Mouse (Mus musculus) heart, embryonic 16.5 days (tissue): Measurements from ENCODE around the gene Vegfa. TPM values are rescaled to one million over a fixed set of nuclear protein-coding genes. Genes with fewer than 3 reads are reported as not detected.

ENCODE experiments used
- ATAC-seq: fragments of 200-750 bp; cut with Nextera tagmentation; replicated peaks from 2 replicates; pipeline ENCODE4 v1.8.0; 2017; ENCODE audit warnings: moderate number of reproducible peaks; ENCODE audit not compliant: insufficient read depth, low FRiP score; ENCODE audit errors: extremely low read depth
- H3K27ac ChIP-seq: fragments of 300-500 bp; sonication (generic); 2 replicates; pipeline ENCODE4 v1.5.1; 2014; ENCODE audit warnings: mild to moderate bottlenecking, low read length, control low read depth, moderate library complexity
- H3K27me3 ChIP-seq: fragments of 300-500 bp; sonication (generic); 2 replicates; pipeline ENCODE4 v1.6.1; 2014; ENCODE audit warnings: low read length, mixed read lengths; ENCODE audit not compliant: control insufficient read depth, insufficient read depth
- H3K36me3 ChIP-seq: fragments of 300-500 bp; sonication (generic); 2 replicates; pipeline ENCODE4 v1.6.1; 2014; ENCODE audit not compliant: control insufficient read depth, insufficient read depth
- H3K4me1 ChIP-seq: fragments of 300-500 bp; sonication (generic); 2 replicates; pipeline ENCODE4 v1.6.1; 2014; ENCODE audit warnings: low read length, mixed read lengths; ENCODE audit not compliant: control insufficient read depth, insufficient read depth
- H3K4me2 ChIP-seq: fragments of 300-500 bp; sonication (generic); 2 replicates; pipeline ENCODE4 v1.6.1; 2014; ENCODE audit warnings: low read depth, mild to moderate bottlenecking, control low read depth, low read length
- H3K4me3 ChIP-seq: fragments of 300-500 bp; sonication (generic); 2 replicates; pipeline ENCODE4 v1.5.1; 2014; ENCODE audit warnings: mild to moderate bottlenecking, control low read depth, low read length
- H3K9ac ChIP-seq: fragments of 300-500 bp; sonication (generic); 2 replicates; pipeline ENCODE4 v1.6.1; 2014; ENCODE audit warnings: low read length, control low read depth
- H3K9me3 ChIP-seq: fragments of 300-500 bp; sonication (generic); replicated peaks from 2 replicates; pipeline ENCODE4 v1.6.1; 2016; ENCODE audit warnings: low read length; ENCODE audit not compliant: control insufficient read depth
- WGBS: fragments of 180-500 bp; shearing (Covaris S2); extraction: QIAGEN DNeasy Blood & Tissue Kit; methylation state at CpG from one replicate; pipeline ENCODE4 v1.1.7; 2014; 5-methylcytosine and 5-hydroxymethylcytosine counted together
- polyA plus RNA-seq: library from polyadenylated mRNA; unstranded; fragments of >200 nt; fragmentation: Nextera tagmentation; extraction: Ambion mirVana; gene quantifications from 2 replicates; pipeline ENCODE4 v1.2.1, GENCODE M21; 2015

Vegfa gene
- polyA plus RNA-seq, 1 experiment from 2014 or later: 6.4 TPM

DNA sequence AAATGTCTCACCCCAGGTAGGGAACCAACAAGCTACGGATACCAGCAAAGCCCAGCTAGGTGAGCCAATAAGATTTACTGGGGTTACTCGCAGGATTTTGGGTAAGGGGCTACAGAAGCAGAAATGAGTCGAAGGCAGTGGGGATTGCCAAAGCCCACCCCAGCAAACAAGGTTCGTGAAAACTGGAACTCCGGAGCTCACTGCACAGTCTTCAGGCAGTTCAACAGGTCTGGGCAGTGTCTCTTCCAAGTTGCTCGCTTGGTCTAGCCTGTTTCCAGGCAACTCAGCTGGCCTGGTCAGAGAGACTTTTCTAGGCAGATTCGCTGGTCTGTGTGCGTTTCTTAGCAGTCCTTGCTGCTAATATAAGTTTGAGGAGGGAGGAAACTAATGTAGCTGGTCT, 10.0 kb upstream of the Vegfa start:
- ATAC-seq: no peak
- H3K4me3 ChIP-seq: no peak overlapping the region
- H3K4me2 ChIP-seq: no peak overlapping the region
- H3K27me3 ChIP-seq: no peaks in the 10 kb centered on the region
- H3K9ac ChIP-seq: no peak overlapping the region
- H3K9me3 ChIP-seq: no peaks in the 10 kb centered on the region
- H3K4me1 ChIP-seq: peaks cover 3% of the 10 kb centered on the region; the same call in 1 of the 2 replicates
- no peaks in the 10 kb centered on the region for H3K36me3 ChIP-seq
- no peak overlapping the region for H3K27ac ChIP-seq
- 80% methylated on average over 8 of the region's 8 CpGs for WGBS

GRCm38 (mm10) chr17:46041679-46042078, 9.5 kb upstream of the Vegfa start:
- peaks cover 6% of the 10 kb centered on the region; the same call in 1 of the 2 replicates for H3K4me1 ChIP-seq
- no peak overlapping the region for H3K9ac ChIP-seq
- H3K27ac ChIP-seq: no peak overlapping the region
- ATAC-seq: no peak
- no peak overlapping the region for H3K4me2 ChIP-seq
- H3K9me3 ChIP-seq: no peaks in the 10 kb centered on the region
- H3K27me3 ChIP-seq: no peaks in the 10 kb centered on the region
- 84% methylated on average over 3 of the region's 3 CpGs for WGBS
- H3K36me3 ChIP-seq: no peaks in the 10 kb centered on the region
- no peak overlapping the region for H3K4me3 ChIP-seq

DNA sequence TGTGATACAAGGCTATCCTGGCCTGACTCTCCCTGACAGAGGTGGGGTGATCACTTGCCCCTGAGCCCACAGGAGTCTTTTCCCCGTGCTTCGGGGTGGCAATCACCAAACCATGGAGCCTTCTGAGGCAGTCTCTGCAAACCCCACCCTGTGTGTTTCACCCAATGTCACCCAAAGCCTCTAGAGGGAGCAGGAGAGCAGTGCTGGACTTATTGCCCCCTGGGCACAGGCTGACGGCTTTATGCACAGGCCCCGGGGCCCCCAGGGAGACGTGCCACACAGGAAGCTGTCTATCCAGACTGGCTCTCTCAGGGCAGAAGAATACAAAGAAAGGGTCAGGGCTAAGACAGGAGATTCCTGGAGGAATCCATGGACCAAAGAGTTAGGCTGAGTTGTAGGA, 9.1 kb upstream of the Vegfa start:
- no peaks in the 10 kb centered on the region for H3K9me3 ChIP-seq

GRCm38 (mm10) chr17:46040561-46040960, 8.4 kb upstream of the Vegfa start:
- Histone ChIP-seq H3K4me3 (no peak overlapping the region), H3K4me1 (peaks cover 15% of the 10 kb centered on the region), H3K4me2 (no peak overlapping the region), H3K27ac (no peak overlapping the region), H3K27me3 (no peaks in the 10 kb centered on the region), H3K36me3 (no peaks in the 10 kb centered on the region), H3K9me3 (no peaks in the 10 kb centered on the region), H3K9ac (no peak overlapping the region)
- ATAC-seq: no peak
- WGBS: 27% methylated on average over 6 of the region's 6 CpGs

More for the DNA sequence above, 9.1 kb upstream of the Vegfa start:
- 58% methylated on average over 5 of the region's 5 CpGs for whole genome bisulfite sequencing
- Histone ChIP-seq H3K27ac (no peak overlapping the region), H3K27me3 (no peaks in the 10 kb centered on the region), H3K4me3 (no peak overlapping the region), H3K36me3 (no peaks in the 10 kb centered on the region), H3K4me1 (peaks cover 9% of the 10 kb centered on the region), H3K4me2 (no peak overlapping the region), H3K9ac (no peak overlapping the region)
- no peak for ATAC-seq

DNA sequence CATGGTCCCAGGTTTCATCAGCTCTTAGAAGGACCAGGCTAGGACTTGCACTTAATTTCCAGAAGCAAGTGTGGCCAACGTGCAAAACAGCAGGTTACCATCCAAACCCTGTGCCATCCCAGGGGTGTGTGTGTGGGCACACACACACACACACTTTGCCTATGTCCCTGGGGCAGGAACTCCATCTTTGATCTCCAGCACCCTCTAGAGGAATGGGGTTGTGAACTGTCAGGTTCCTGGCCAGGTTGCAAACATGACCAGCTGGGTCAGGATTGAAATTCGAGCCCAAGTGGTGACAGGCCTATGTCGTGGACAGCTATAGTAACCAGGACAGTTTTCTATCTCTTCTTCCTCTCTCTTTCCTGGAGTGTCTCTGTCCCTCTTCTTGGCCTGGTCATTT, 6.7 kb upstream of the Vegfa start:
- H3K27ac ChIP-seq: no peak overlapping the region
- ATAC-seq: no peak

DNA sequence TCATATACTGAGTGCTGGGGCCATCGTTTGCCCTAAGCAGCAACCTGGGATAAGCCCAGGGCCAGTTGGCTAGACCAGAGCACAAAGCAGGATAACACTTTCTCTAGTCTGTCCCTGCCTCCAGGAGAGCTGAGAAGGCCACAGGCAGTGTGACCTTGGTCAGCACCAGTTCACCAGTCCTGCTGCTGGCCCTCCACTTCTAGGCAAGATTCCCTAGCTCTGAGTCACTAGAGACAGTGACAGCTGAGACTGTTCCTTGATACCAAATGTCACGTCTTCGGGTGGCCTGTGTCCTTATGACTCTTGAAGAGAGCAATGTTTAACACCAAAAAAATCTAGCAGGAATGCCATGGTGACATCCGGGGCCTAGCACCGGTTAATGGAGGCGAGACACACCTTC, 4.2 kb upstream of the Vegfa start:
- Histone ChIP-seq H3K27me3 (no peaks in the 10 kb centered on the region), H3K9me3 (no peaks in the 10 kb centered on the region), H3K4me2 (no peak overlapping the region), H3K9ac (no peak overlapping the region), H3K4me3 (no peak overlapping the region), H3K36me3 (no peaks in the 10 kb centered on the region), H3K4me1 (peaks cover 32% of the 10 kb centered on the region), H3K27ac (no peak overlapping the region)
- WGBS: 58% methylated on average over 6 of the region's 6 CpGs
- no peak for ATAC-seq

More for the DNA sequence above, 6.7 kb upstream of the Vegfa start:
- H3K27me3 ChIP-seq: no peaks in the 10 kb centered on the region
- H3K4me3 ChIP-seq: no peak overlapping the region
- H3K9ac ChIP-seq: no peak overlapping the region
- 32% methylated on average over 3 of the region's 3 CpGs for WGBS
- no peaks in the 10 kb centered on the region for H3K36me3 ChIP-seq
- H3K4me2 ChIP-seq: no peak overlapping the region
- H3K9me3 ChIP-seq: no peaks in the 10 kb centered on the region
- H3K4me1 ChIP-seq: peaks cover 20% of the 10 kb centered on the region

GRCm38 (mm10) chr17:46034110-46034509, 1.9 kb upstream of the Vegfa start:
- H3K9ac ChIP-seq: no peak overlapping the region
- H3K36me3 ChIP-seq: no peaks in the 10 kb centered on the region
- ATAC-seq: no peak
- no peaks in the 10 kb centered on the region for H3K9me3 ChIP-seq
- H3K27ac ChIP-seq: no peak overlapping the region
- no peaks in the 10 kb centered on the region for H3K27me3 ChIP-seq
- H3K4me1 ChIP-seq: peaks cover 34% of the 10 kb centered on the region
- H3K4me2 ChIP-seq: peak overlapping the region; percentile 11; the same call in 1 of the 2 replicates
- WGBS: 43% methylated on average over 6 of the region's 6 CpGs
- H3K4me3 ChIP-seq: no peak overlapping the region

DNA sequence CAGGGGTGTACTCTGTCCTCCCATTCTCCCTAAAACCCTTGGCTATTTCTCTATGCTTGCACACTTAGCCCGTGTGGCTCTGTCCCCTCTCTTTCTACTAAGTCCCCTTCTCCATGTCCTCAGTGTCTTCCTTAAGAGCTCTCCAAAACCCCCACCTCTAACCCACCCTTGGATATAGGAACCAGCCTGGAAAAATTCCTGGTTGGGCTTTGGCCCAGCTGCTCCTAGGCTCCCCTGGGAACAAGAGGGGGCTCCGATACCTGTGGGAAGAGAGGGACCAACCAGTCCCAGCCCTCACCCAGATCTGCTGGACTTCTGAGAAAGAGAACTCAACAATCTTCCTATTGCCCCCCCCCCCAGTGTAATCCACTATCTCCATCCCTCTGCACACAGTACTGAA, 1.4 kb upstream of the Vegfa start:
- Histone ChIP-seq H3K4me1 (peaks cover 39% of the 10 kb centered on the region), H3K36me3 (no peaks in the 10 kb centered on the region), H3K27ac (no peak overlapping the region), H3K4me2 (peak overlapping the region; percentile 95; the same call in 1 of the 2 replicates), H3K27me3 (no peaks in the 10 kb centered on the region), H3K4me3 (no peak overlapping the region), H3K9me3 (no peaks in the 10 kb centered on the region), H3K9ac (peak overlapping the region; percentile 57)
- no peak for ATAC-seq
- WGBS: 6% methylated on average over 2 of the region's 2 CpGs

DNA sequence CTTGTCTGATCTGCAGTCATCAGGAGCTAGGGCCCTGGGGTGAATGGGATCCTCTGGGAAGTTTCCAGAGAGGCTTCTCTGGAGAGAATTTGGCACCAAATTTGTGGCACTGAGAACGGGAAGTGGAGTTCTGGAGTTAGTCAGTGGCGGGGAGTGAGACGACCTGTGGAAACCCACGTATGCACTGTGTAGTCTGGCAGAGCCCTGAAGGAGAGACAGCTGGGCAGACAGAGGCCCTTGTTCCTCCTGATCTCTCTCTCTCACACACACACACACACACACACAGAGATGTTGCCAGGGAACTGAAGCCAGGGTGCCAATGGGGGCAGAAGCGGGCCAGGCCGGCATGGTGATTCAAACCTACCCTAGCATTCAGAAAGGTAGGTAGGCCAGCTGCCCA, 953 bp upstream of the Vegfa start:
- no peak overlapping the region for H3K27ac ChIP-seq
- no peaks in the 10 kb centered on the region for H3K36me3 ChIP-seq
- H3K27me3 ChIP-seq: no peaks in the 10 kb centered on the region
- no peak overlapping the region for H3K4me3 ChIP-seq
- peak overlapping the region; percentile 95 for H3K4me2 ChIP-seq
- peaks cover 43% of the 10 kb centered on the region for H3K4me1 ChIP-seq
- H3K9ac ChIP-seq: peak overlapping the region; percentile 57
- WGBS: 35% methylated on average over 6 of the region's 6 CpGs
- ATAC-seq: no peak
- H3K9me3 ChIP-seq: no peaks in the 10 kb centered on the region
